Mouse (Mus musculus) c-Kit-positive CD71-positive TER-119-negative erythroid progenitor cells, embryonic 14.5 days (primary cell): ENCODE measurements around the gene Arhgap18.
A peak's percentile ranks its signal among the peaks of the same experiment; 100 is the strongest.

Source experiments
- DNase-seq: peaks from one replicate; pipeline ENCODE4 v3.0.0-alpha.2; 2013; ENCODE audit warnings: low read depth

The Arhgap18 gene

DNA sequence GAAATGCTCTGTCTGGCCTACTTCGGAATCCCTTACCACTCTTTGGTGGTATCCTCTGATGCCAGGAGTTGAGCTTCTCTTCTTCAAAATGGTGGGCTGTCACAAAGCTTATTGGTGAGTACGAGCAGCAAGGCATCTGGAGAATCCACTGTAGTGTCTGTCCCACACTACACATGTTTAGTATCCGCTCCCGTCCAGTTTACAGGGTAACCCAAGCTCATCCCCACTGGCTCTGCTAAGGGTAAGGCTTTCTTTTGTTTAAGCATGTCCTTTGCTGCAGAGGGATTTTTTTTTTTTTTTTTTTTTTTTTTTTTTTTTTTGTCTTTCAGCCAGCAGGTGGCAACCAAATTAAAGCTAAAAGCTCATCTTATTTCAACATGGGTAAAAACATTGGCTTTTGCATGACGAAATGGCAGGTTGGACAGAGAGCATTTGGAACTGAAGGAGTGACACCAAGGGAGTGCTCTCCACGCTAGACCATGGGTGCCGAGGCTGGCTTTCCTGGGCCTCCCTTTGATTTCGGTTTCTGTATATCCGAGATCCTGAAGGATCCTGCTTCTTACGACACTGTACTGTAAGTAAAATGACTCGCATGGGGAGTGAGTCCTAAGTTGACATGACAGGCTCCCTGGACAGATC lies at the start of gene Arhgap18:
Arhgap18 (plus strand) TSS at position 493 of the 639 bp plus-strand sequence.
- no peak for DNase-seq

DNA sequence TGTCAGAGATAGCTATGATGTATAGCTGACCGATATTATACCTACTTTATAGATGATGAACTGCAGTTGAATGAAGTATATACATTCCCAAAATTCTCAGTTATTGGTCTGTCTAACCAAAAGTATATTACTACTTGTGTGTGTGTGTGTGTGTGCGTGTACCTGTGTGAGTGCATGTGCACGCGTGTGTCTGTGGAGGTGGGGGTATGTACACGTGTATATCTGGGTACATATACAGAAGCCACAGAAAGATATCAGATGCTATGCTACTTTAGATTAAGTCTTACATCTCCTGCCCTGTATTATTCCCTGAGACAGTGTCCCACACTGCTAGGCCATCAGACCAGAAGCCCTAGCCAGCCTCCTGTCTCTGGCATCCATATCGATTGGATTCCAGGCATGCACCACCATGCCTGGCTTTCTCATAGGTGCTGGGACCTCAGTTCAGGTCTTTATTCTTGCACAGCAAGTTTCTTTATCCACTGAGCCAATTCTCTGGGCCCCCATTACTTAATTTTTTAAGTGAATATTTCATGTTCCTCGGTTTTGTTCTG lies 42.7 kb upstream of the Arhgap18 start:
- no peak for DNase-seq

DNA sequence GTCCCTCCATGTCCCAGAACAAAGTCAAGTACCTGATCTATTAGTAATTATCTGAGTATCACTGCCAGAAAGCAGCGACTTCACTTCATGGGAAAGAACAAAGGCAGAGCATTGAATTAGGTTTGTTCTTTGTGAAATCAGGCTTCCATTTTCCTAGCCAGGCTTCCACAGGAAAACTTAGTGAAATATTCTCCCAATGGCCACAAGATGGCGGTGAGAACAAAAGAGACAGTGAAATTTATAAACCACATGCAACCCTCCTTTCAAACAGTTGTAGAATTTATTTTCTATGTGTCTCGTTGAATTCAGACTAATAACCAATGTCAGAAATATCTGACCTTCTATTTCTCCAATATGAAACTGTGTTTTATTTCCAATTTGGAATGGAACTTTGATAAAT lies 42.2 kb upstream of the Arhgap18 start:
- DNase-seq = peak; percentile 28

DNA sequence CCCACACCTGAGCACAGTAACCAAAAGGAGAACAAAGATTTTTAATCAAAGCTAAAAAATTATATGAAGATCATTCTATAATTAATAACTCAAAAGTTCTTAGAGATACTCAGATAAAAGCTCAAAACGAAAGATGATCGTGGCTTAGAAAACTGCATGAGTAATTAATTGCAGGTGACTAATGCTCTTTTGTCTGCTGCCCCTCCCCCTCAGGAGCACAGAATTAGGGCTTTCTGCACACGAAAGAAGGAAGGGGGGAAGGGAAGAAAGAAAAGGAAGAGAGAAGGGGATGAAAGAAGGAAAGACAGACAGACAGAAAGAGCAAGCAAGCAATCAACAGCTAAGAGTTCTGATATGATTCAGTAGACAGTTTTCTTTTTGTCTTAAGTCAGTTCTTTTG lies 39.2 kb upstream of the Arhgap18 start:
- DNase-seq = no peak

DNA sequence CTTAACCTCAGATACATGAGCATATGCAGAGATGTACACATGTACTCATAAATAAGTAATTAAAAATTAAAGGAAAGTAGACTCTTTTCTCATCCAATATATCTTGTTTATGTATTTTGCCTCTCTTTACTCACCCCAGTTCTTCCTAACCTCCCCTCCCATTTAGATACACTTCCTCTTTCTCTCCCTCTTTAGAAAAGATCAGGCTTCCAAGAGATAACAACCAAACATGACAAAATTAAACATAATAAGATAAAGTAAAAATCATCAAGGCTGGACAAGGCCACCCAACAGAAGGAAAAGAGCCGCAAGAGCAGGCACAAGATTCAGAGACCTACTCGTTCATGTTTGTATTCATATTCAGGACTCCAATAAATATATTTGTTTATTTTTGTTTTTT lies 28.5 kb upstream of the Arhgap18 start:
- no peak for DNase-seq

DNA sequence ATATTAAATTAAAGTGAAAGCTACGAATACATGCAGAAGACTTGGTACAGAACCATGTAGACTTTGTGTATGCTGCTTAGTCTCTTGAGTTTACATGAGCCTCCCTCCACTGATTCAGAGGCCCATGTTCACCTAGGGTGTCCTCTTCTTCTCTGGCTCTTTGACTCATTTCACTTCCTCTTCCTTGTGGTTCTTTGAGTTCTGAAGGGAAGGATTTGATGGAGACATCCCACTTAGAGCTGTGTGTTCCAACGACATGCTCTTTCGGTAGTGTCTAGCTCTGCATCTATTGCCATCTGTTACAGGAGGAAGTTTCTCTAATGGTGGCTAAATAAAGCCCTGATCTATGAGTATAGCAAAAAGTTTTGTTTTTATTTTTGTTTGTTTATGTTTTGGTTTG lies 28.0 kb upstream of the Arhgap18 start:
- DNase-seq = no peak

DNA sequence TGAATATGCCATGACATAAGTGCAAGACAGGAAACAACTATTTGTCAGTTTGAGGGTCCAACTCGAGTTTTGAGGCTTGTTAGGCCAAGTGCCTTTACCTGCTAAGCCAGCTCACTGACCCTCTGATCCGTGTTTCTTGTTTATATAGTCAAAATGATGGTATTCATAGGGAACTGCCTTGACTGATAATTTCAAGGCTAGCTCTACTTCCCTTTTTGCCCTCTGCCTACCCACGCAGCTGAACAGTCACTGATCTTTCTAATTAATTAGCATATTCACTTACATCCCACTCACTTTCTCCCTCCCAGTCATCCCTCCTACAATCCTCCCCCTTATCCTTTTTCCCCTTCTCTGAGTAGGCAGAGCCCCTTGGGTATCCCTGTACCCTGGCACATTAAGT lies 2.4 kb upstream of the Arhgap18 start:
- no peak for DNase-seq

DNA sequence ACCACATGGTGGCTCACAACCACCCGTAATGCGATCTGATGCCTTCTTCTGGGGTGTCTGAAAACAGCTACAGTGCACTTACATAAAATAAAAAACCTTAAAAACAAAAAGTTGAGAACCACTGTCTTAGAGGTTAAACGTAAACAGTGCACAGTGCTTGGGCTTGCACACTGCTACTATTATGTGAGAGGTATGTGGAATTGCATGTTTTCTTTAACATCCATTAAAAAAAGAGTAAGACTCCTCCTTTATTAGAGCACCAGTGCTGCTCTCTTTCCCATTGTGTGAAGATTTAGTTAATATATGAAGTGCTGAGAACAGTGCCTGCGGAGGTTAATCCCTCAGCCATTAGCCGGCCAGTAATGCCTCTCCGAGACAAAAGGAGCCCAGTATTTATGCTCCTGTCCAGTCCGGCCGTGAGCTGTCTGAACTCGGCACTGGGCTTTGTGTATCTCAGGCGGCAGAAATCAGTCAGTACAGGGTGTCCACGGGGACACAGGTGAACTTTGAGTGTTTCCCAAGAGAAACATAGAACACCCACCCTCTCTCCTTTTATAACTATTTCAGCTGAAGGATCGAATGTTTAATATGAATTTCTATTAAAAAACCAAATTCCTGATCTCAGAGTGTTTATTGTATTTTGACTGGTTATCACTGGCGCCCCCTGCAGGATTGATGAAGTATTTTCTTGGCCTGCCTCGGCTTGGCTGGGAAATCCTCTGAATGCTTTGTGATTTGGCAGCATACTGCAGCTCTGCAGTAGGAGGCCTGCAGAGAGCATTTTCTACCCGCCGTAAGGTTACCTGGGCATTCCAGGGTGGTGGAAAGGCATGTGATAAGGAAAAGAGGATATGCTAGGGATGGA lies 925 bp upstream of the Arhgap18 start:
- DNase-seq = no peak

DNA sequence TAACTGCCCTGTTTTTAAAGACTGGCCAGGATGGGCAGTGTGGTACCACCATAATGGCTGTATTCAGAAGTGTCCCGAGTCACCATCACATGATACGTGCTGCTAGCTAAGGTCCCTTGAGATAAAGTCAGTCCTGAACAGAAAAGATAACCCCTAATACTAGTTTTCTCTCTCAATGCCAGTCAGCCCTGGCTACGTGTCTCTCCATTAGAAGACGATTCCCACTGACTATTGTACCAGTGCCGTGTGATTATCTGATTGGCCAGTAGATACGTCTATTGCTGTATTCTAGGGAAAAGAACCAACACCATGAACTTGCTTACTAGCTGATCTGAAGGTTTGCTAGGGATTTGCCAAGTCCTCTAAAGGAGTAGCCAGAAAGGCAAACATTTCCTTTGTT lies 785 bp downstream of the Arhgap18 start:
- no peak for DNase-seq

DNA sequence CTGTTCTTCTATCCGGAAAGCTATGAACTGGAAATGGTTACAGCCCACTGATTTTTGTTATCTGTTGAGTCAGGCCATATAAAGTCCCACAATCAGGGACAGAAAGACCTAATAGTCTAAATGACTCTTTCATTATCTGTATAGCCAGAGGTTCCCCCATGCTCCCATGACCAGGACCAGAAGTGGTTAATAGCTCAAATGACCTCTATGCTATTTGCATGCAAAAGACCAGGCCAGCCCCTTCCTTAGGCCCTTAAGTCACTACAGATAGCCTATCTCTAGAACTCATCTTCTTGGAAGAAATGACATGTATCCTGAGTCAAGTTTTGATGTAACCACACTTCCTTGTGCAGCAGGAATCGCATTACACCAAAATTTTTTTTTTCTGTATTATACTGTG lies 4.0 kb downstream of the Arhgap18 start:
- no peak for DNase-seq

DNA sequence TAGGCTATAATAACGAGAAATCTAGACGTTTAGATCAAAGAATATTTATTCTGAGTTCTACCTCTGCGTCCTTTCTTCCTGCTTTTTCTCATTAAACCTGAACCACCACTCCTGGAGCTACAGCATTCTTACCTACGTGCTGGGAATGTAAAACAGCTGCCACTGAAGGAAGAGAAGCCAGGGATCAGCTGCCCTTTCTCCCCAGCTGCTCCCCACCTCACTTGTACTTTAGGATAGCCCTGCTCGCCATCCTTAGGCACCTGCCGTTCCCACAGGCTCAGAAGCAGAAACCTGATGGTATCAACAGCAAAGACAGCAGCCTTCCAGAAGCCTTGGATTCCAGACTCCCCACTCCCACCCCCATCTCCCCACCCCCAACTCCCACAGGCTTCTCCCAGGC lies 6.2 kb downstream of the Arhgap18 start:
- DNase-seq = no peak

DNA sequence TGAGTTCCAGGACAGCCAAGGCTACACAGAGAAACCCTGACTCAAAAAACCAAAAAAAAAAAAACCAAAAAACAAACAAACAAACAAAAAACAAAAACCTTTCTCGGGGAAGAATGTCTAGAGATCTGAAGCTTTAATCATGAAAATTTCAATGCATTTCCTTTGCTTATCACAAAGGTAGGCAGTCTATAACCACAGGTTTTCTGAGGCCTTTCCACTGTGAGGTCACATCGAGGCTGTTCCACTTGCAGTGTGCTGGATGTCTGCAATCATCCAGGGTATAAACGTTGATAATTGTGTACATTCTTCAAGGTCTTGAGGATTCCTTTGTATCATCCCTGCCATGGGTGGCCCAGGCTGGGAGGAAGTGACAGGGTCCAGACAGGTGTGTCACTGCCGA lies 7.9 kb downstream of the Arhgap18 start:
- DNase-seq = no peak

DNA sequence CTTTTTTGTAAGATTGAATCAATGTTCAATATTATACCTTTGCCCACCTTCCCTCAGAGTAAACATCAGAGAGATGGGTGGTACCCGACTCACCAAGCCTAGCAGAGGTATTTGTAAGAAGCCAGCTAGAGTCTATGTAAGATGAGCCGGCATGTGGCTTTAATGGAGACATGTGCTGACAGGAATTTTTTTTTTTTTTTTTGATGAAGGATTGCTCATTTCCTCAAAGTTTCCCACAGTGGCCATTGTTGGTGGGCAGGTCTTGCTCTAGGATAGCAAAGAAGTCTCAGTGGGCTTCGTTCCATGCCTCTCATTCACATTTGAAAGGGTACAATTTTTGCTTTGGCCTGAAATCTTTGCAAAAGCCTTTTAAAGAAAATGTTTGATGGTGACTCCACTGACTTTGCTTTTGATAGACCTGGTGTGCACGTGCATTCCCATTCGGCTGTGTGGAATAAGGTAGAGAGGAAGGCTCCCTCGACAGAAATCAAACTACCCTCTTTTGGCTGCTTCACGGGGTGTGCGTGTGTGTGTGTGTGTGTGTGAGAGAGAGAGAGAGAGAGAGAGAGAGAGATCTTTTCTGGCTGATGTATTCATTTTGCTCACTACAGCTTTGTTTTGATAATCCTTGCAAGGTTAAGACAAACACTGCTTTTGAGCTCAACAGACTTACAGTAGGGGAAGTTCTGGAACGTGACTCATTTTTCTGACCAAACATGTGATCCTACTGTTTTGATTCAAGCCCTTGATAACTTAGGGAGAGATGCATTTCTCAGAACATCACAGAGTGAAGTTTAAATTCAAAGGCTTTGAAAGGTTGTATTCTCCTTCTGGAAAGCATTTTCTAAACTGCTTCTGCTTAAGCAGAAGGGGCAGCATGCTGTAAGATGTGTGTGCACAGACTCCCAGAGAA lies 9.0 kb downstream of the Arhgap18 start:
- no peak for DNase-seq

DNA sequence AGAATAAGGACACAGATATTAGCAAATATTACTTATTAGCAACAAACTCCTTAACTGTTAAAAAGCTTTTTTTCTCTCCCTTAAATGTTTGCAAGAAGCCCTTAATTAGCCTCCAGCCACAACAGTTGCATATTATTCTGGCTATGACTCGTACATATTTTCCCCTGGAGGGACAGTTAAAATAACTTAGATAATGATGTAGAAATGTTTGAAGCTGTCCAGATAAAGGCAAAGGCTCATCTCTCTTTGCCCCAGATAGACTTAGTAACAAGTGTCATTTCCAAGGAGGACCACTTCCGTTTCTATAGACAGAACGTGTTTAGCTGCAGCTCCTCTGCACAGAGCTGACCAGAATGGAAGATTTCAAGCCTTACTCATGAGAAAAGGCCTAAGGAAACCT lies 14.0 kb downstream of the Arhgap18 start:
- DNase-seq = no peak

DNA sequence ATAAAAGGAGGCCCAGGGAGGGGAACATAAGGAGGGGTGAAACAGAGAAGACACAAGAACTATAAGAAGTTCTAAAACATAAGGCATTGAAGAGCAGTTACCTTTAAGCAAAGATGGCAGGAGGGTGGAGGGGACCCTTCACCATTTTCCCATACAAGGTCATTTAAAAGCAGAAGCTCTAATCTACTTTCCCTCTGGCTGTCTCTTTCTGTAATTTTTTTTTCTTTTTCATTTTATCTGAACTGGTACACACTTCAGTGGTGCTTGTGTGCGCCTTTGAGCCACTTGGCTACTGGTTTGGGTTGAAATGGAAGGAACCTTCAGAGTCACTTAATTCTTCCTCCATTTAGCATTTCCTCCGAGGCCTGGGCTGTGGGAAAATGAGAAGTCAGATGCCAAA lies 15.7 kb downstream of the Arhgap18 start:
- no peak for DNase-seq

DNA sequence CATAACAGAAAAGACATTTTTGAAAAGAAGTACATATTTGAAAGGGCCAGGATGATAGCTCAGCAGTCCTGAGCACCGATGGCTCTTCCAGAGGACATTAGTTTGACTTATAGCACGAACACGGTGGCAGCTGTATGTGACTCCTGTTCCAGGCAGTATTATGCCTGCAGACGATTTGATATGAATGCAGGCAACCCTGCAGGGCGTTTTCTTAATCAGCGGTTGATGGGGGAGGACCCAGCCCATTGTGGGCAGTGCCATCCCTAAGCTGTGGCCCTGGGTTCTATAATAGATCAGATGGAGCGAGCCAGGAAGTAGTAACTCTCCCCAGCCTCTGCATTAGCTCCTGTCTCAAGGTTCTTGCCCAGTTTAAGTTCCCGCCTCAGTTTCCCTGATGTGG lies 16.8 kb downstream of the Arhgap18 start:
- DNase-seq = no peak

DNA sequence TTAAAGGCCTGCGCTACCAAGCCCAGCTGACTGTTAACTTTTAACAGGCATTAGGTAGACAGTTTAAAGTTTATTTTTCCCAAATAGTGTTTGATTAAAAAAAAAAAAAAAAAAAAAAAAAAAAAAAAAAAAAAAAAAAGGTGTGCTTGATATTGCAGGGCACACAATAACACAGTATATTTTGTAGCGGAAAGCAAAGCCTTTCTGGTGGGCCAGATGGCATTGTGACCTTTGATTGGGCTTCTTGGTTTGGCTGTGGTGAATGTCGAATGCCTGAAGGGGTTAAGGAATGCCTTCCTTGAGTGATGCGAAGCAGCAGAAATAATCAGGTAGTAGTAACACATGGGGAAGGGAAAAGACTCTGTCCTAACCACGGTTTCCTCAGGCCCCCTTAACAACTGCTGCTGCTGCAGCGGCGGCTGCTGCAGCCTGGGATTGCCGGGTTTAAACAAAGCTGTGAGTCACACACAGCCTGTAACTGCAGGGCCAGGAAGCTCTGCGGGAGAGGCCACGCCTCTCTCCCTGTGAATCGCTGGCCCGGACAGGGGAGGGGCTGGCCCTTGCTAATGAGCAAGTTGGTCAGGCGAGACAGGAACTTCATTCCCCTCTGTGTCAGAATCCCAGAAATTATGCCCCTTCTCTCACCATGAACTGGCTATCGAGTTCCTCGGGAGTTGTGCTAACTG lies 18.9 kb downstream of the Arhgap18 start:
- DNase-seq = peak; percentile 75

DNA sequence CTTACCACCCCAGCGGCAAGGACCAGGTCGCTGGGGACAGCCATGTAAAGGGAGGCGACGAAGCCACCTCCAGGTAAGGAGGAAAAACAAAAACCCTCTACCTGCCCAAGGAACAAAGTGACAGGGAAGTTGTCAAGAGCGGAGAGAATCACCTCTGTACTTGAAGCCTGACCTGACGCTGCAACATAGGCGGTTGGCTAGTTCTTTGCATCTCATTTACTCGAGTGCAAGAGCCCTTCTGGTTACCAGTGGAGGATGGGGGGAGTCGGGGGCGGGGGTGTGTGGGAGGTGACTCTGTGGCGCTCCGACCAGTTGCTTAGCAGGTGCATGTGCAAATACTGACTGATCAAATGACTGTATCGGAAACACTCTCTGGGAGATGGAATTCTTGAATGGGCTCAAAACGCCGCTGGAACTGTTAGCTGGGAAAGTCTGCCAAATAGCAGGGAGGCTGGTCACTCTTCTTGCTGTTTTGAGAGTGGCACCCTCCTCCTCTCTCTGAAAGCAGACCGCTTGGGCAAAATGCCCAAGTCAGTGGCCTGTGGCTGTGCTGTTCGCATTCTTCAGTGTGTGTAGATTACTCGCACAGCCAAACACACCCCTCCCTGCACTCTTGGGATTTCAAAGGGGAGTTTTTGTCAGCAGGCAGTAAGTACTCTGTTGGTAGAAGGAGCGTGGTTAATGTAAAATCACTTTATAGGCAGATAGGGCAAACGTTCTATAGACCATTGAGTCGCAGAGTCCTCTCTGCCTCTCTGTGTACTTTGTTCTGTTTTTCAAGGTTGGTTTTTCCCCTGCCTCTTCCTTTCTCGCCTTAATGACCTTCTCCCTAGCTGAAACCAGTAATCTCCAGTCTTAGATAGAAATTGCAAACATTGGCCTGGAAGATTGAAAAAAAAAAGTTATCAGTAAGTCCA lies 19.7 kb downstream of the Arhgap18 start:
- no peak for DNase-seq

DNA sequence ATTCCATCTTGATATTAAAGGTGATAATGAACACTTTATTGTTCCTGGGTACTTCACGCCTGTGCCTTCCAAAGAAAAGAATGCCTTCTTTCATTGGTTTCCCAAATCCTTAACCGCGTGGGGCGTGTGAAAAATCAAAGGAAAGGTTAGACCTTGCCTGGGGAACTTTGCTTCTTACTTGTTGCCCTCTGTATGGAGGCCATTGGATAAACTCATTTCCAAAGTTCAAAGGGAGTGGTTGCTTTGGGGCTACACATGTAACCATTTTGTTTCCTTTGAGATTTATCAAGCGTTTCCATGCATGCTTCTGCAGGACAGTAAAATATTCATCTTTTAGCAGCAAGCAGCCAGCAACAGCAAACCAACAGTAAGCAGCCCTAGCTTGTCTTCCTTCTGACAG lies 20.3 kb downstream of the Arhgap18 start:
- DNase-seq = no peak

DNA sequence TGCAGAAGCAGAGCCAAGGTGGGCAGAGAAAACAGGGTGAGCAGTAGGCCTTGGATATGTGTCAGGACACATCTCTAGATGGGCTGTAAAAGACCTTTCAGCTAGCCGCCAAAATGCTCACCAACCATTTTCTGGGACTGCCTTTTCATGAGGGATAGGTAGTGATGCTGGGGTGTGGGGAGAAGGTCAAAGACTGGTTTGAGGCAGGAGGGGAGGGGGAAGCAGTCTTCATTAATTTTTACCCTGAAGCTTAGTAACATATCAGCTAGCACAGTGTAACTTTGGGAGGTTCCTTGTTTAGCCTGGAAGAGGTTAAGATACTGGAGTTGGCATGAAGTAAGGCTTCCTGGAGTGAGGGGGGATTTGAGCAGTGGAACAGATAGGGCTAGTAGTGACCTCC lies 21.0 kb downstream of the Arhgap18 start:
- no peak for DNase-seq

DNA sequence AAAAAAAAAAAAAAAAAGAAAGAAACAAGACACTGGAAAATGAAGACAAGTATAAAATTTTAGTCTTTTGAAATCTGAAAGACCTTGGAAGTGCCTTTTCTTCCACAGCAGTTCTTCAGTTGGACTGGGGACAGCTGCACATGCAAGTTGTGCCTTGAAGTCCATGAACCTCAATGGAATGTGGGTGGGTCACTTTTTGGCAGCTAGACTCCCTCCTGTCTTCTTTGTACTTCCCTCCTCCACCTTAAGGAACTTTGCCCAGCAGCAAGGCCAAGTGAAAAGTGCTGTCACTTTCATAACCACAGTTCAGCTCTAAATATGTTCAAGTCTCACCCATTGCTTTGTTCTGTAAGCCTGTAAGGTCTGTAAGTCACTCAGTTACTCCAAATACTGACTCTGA lies 23.2 kb downstream of the Arhgap18 start:
- no peak for DNase-seq
